Mouse (Mus musculus): Measurements from ENCODE around the gene Atp23. TPM values are rescaled to one million over a fixed set of nuclear protein-coding genes. Genes with fewer than 3 reads are reported as not detected.

The Atp23 gene
- polyA plus RNA-seq, 1 experiment from 2014 or later: 26.8 TPM

DNA sequence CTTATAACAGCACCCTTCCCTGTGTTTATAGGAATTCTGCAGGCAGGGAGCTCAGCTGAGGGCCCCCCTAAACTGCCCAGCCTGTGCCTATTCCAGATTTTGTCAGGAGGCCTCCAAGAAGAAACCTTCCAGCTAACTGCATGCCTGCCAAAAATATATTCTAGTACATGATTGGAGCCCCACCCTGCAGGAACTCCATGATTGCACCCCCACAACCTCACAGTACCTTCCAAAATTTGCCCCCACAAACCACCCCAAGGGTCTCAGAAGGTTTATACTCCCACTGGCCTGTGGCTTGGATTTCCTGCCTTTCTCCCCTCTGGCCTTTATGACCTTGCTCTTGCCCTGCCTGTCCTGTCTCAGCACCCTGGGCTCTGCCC lies 30.6 kb upstream of the Atp23 start:
- Histone ChIP-seq H3K9me3 (ENCODE audit: control insufficient read depth, low read length) (no peaks in the 10 kb centered on the region), H3K36me3 (ENCODE audit: control insufficient read depth, insufficient read depth, low read length) (no peaks in the 10 kb centered on the region), H3K4me3 (ENCODE audit: low read length) (no peak overlapping the region), H3K27me3 (ENCODE audit: control insufficient read depth, insufficient read depth, low read length) (no peaks in the 10 kb centered on the region), H3K9ac (ENCODE audit: low read depth, low read length) (peak overlapping the region; percentile 31; the same call in 1 of the 2 replicates), H3K4me2 (replicated peaks; ENCODE audit: low read depth, low read length) (no peak overlapping the region), H3K4me1 (ENCODE audit: control insufficient read depth, insufficient read depth, low read length) (peaks cover 64% of the 10 kb centered on the region), H3K27ac (ENCODE audit: low read depth, low read length) (peak overlapping the region; percentile 95)
- no peak for ATAC-seq (ENCODE audit: low FRiP score, low TSS enrichment)

DNA sequence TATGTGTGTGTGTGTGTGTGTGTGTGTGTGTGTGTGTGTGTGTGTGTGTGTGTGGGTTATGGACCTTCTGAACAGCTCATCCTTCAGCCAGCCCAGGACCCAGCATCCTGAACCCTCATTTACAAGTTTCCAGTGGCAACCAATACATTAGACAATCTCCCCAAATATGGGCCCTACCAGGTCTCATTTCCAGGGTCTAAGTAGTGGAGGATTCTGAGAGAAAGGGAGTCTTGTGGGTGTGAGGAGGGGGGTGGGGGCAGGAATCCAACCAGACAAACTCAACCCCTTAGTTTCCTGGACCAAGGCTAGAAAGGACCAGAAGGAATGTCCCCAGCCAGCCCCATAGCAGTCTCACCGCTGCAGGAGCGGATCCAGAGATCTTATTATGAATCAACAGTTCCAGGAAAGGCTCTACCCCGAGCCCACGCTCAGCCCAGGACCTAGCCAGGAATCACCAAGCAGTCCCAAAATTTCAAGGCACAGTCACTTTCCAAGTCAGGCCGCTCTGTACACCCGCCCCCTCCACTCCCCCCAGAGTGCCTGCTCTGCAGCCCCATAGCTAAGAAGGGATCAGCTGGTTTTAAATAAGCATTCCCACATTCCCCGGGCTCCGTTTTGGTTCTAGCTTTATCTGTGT lies 30.1 kb upstream of the Atp23 start:
- Histone ChIP-seq H3K4me3 (ENCODE audit: low read length) (no peak overlapping the region), H3K9me3 (ENCODE audit: control insufficient read depth, low read length) (no peaks in the 10 kb centered on the region), H3K4me1 (ENCODE audit: control insufficient read depth, insufficient read depth, low read length) (peaks cover 64% of the 10 kb centered on the region), H3K9ac (ENCODE audit: low read depth, low read length) (peak overlapping the region; percentile 31; the same call in 1 of the 2 replicates), H3K27me3 (ENCODE audit: control insufficient read depth, insufficient read depth, low read length) (no peaks in the 10 kb centered on the region), H3K4me2 (replicated peaks; ENCODE audit: low read depth, low read length) (no peak overlapping the region), H3K36me3 (ENCODE audit: control insufficient read depth, insufficient read depth, low read length) (no peaks in the 10 kb centered on the region), H3K27ac (ENCODE audit: low read depth, low read length) (peak overlapping the region; percentile 95)
- peak; percentile 14 for ATAC-seq (ENCODE audit: low FRiP score, low TSS enrichment)
- WGBS: 58% methylated on average over 8 of the region's 8 CpGs

DNA sequence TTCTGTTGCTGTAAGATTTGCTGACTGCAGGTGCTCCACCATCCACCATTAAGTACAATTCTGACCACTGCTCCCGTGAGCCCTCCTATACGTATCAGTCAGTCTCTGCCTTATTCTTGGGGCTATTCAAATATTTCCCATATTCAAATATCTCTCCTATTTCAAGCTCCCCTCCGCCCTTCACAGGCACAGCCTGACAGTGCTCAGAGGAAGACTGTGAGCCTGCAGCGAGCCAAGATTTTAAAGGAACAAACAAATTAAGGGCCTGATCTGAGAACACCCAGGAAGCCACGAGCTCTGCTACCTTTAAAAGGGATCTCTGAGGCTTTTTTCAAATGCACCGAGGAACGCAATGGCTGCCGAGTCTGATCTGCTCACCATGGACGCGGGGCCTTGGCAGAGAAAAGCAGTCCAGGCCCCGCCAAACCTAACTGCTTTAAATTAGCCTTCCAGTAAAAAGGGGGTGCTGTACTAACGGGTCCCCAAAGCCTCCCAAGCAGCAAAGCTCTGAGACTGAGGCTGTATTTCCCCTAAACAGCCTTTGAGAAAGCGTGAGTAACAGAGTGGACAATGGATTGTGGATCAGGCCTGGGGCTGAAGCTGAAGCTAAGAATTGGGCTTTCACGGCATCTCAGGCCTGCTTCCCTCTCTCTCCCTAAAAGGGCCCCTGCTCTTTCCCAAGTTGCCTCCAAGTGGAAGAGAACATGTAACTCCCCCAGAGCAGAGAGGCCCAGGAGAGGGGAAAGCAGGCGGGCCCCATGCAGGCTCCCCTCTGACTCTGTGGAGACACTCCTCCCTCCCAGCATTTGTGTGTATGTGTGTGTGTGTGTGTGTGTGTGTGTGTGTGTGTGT lies 29.3 kb upstream of the Atp23 start:
- Histone ChIP-seq H3K9ac (ENCODE audit: low read depth, low read length) (peak overlapping the region; percentile 58), H3K4me3 (ENCODE audit: low read length) (no peak overlapping the region), H3K9me3 (ENCODE audit: control insufficient read depth, low read length) (no peaks in the 10 kb centered on the region), H3K4me2 (replicated peaks; ENCODE audit: low read depth, low read length) (peak overlapping the region; percentile 5), H3K27me3 (ENCODE audit: control insufficient read depth, insufficient read depth, low read length) (no peaks in the 10 kb centered on the region), H3K4me1 (ENCODE audit: control insufficient read depth, insufficient read depth, low read length) (peaks cover 57% of the 10 kb centered on the region), H3K36me3 (ENCODE audit: control insufficient read depth, insufficient read depth, low read length) (no peaks in the 10 kb centered on the region), H3K27ac (ENCODE audit: low read depth, low read length) (peak overlapping the region; percentile 95)
- 29% methylated on average over 15 of the region's 15 CpGs for WGBS
- ATAC-seq (ENCODE audit: low FRiP score, low TSS enrichment): peak; percentile 70

DNA sequence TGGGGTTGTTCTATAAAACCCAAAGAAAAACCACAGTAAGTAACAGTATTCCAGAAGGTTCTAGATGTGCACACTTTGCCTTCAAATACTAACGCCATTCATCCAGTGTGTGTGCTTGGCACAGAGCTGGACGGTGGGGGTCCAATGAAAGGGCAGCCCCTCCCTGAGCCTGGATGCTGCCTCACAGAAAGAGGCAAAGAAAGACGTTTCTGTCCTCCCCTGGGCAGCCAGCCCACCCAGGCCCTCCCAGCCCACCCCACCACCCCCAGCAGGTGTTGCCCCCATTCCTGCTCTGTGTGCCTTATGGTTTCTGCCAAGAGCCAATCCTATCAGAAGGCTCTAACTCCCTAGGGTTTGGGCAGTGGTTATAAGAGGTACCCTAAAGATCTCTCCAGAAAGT lies 28.4 kb upstream of the Atp23 start:
- no peaks in the 10 kb centered on the region for H3K27me3 ChIP-seq (ENCODE audit: control insufficient read depth, insufficient read depth, low read length)
- no peak for ATAC-seq (ENCODE audit: low FRiP score, low TSS enrichment)
- H3K4me3 ChIP-seq (ENCODE audit: low read length): no peak overlapping the region
- H3K9ac ChIP-seq (ENCODE audit: low read depth, low read length): peak overlapping the region; percentile 78; the same call in 1 of the 2 replicates
- H3K27ac ChIP-seq (ENCODE audit: low read depth, low read length): peak overlapping the region; percentile 95; the same call in 1 of the 2 replicates
- H3K4me2 ChIP-seq (replicated peaks; ENCODE audit: low read depth, low read length): no peak overlapping the region
- H3K36me3 ChIP-seq (ENCODE audit: control insufficient read depth, insufficient read depth, low read length): no peaks in the 10 kb centered on the region
- H3K4me1 ChIP-seq (ENCODE audit: control insufficient read depth, insufficient read depth, low read length): peaks cover 49% of the 10 kb centered on the region
- H3K9me3 ChIP-seq (ENCODE audit: control insufficient read depth, low read length): no peaks in the 10 kb centered on the region
- 65% methylated on average over 3 of the region's 3 CpGs for WGBS

DNA sequence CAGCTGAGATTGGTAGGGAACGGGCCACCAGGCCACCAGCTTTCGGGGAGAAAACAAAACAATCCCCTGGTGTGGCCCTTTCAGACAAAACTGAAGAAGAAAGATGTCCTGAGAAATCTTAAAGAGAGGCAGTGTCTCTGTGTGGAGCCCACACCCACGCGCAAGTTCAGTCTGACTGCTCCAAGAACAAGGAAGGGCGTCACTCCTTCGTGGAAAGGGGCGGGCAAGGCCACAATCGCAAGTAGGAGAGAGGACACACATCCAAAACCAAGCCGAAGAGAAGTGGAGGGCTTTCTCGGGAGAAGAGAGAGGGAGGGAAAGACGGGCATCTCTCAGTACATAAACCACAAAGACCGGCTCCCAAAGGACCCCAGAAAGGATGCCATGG lies 27.7 kb upstream of the Atp23 start:
- Histone ChIP-seq H3K27ac (ENCODE audit: low read depth, low read length) (peak overlapping the region; percentile 95), H3K9me3 (ENCODE audit: control insufficient read depth, low read length) (no peaks in the 10 kb centered on the region), H3K4me3 (ENCODE audit: low read length) (peak overlapping the region; percentile 55), H3K4me1 (ENCODE audit: control insufficient read depth, insufficient read depth, low read length) (peaks cover 49% of the 10 kb centered on the region), H3K9ac (ENCODE audit: low read depth, low read length) (peak overlapping the region; percentile 78; the same call in 1 of the 2 replicates), H3K27me3 (ENCODE audit: control insufficient read depth, insufficient read depth, low read length) (no peaks in the 10 kb centered on the region), H3K4me2 (replicated peaks; ENCODE audit: low read depth, low read length) (peak overlapping the region; percentile 96), H3K36me3 (ENCODE audit: control insufficient read depth, insufficient read depth, low read length) (no peaks in the 10 kb centered on the region)
- ATAC-seq (ENCODE audit: low FRiP score, low TSS enrichment): no peak
- WGBS: 17% methylated on average over 12 of the region's 12 CpGs

DNA sequence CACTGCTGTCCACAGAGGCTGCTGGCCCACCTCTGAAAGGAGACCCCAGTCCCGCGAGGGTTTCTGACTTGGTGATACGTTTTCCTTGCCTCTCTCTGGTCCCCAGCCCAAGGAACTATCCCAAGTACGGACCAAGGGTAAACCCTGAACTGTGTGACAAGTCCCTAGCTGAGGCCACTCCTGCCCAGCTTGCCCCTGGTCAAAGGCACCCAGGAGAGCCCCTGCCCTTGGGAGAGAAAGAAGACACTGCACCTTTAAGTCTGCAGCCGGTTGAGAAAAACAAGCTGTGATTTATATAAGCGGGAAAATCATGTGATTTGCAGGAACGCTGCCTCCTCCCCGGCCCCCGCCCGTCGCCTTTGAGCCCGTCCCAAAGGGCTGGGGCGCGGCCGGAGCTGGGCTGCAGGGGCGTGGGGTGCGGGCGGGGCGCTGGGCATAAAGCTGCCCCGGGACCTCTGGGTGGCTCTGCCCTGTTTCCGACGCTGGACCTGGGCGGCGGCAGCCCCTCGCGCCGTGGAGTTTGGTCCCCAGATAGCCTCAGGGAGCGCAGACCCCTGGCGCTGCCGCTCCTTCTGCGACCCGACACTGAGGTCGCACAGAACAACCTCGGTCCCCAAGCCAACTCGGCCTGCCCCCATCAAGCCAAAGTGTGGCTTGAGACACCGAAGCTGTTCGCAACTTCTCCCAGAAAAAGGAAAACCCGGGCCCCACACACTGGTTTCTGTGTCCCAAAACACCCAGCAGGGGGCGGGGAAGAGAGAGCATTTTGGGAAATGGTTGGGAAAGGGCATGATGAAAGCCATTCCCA lies 27.1 kb upstream of the Atp23 start:
- Histone ChIP-seq H3K9me3 (ENCODE audit: control insufficient read depth, low read length) (no peaks in the 10 kb centered on the region), H3K27ac (ENCODE audit: low read depth, low read length) (peak overlapping the region; percentile 95), H3K9ac (ENCODE audit: low read depth, low read length) (peak overlapping the region; percentile 78), H3K4me3 (ENCODE audit: low read length) (peak overlapping the region; percentile 55), H3K27me3 (ENCODE audit: control insufficient read depth, insufficient read depth, low read length) (no peaks in the 10 kb centered on the region), H3K4me2 (replicated peaks; ENCODE audit: low read depth, low read length) (peak overlapping the region; percentile 96), H3K36me3 (ENCODE audit: control insufficient read depth, insufficient read depth, low read length) (no peaks in the 10 kb centered on the region), H3K4me1 (ENCODE audit: control insufficient read depth, insufficient read depth, low read length) (peaks cover 49% of the 10 kb centered on the region)
- ATAC-seq (ENCODE audit: low FRiP score, low TSS enrichment): peak; percentile 80
- 2% methylated on average over 36 of the region's 39 CpGs for whole genome bisulfite sequencing

DNA sequence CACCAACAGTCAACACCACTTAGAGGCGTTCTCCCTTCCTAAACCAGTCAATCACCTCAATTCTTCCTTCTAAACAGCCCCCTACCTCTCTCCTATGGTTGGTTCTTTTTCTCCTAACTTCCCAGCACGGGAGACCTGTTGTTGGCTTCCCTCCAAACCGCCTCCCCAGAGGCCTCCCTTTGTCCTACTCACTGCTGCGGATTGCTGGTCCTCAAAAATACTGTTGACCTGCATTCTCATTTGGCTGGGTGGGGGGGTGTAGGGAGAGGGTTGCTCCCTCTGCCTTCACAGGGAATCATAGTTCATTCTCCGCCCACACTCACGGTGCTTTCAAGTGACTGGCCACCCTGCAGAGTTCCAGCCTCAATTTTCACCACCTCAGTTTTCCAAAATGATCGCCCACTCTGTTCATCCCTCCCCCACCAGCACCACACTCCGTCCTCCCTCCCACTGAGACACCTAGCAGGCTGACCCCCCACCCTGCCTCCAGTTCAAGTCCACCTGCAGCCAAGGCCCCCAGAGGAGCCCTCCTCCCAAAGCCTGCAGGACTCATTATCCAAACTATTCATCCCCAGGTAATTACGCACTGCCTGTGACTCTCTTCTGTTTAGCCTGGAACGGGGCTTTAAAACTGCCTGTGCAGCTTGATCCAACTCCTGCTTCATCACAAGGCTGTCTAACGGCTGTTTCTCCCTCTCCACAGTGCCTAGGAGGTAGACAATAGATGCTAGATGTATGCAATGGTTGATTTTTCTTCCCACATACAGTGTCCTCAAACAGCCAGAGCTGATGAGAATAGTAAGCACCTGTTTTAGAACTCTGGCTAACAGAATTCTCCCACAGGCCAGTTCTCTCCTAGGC lies 26.2 kb upstream of the Atp23 start:
- Histone ChIP-seq H3K9ac (ENCODE audit: low read depth, low read length) (peak overlapping the region; percentile 78; the same call in 1 of the 2 replicates), H3K9me3 (ENCODE audit: control insufficient read depth, low read length) (no peaks in the 10 kb centered on the region), H3K4me2 (replicated peaks; ENCODE audit: low read depth, low read length) (peak overlapping the region; percentile 96), H3K27ac (ENCODE audit: low read depth, low read length) (peak overlapping the region; percentile 95), H3K4me3 (ENCODE audit: low read length) (peak overlapping the region; percentile 55; the same call in 1 of the 2 replicates), H3K27me3 (ENCODE audit: control insufficient read depth, insufficient read depth, low read length) (no peaks in the 10 kb centered on the region), H3K36me3 (ENCODE audit: control insufficient read depth, insufficient read depth, low read length) (no peaks in the 10 kb centered on the region), H3K4me1 (ENCODE audit: control insufficient read depth, insufficient read depth, low read length) (peaks cover 49% of the 10 kb centered on the region)
- 19% methylated on average over 11 of the region's 11 CpGs for WGBS
- no peak for ATAC-seq (ENCODE audit: low FRiP score, low TSS enrichment)

DNA sequence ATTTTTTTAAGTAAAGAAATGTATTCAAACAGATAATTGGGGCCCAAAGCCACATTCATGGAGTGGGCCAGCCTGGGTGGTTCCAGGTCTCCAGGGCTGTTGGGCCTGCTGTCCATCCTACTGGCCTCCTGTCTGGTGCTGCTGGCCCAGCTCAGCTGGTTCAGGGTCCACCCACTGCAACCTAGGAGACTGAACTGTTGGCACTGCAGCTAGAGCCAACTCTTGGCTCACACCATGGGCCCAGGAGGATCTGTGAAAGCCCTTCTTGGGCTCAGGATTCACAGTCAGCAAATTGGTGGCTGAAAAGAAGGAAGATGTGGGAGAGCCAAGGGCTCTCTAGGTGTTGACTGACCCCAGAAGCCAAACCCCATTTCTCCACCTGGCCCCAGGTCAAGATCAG lies 24.2 kb upstream of the Atp23 start:
- no peak for ATAC-seq (ENCODE audit: low FRiP score, low TSS enrichment)
- Histone ChIP-seq H3K27me3 (ENCODE audit: control insufficient read depth, insufficient read depth, low read length) (no peaks in the 10 kb centered on the region), H3K27ac (ENCODE audit: low read depth, low read length) (no peak overlapping the region), H3K4me3 (ENCODE audit: low read length) (no peak overlapping the region), H3K36me3 (ENCODE audit: control insufficient read depth, insufficient read depth, low read length) (no peaks in the 10 kb centered on the region), H3K4me1 (ENCODE audit: control insufficient read depth, insufficient read depth, low read length) (peaks cover 33% of the 10 kb centered on the region), H3K4me2 (replicated peaks; ENCODE audit: low read depth, low read length) (no peak overlapping the region), H3K9ac (ENCODE audit: low read depth, low read length) (no peak overlapping the region; the same call in 1 of the 2 replicates), H3K9me3 (ENCODE audit: control insufficient read depth, low read length) (peaks cover 2% of the 10 kb centered on the region; the same call in 1 of the 2 replicates)
